Mouse (Mus musculus) brain, embryonic 18.5 days (tissue): ENCODE results near the gene Adora2a.
"Not testable (repeated sequence)": the region's sequence is repeated elsewhere in the genome, so short reads cannot be mapped to it uniquely, and the experiment has no call there.

Experiments used
- DNase-seq: peaks from one replicate; pipeline ENCODE4 v3.0.0-alpha.2; 2012; ENCODE audit warnings: low read depth, low spot score

Gene Adora2a

DNA sequence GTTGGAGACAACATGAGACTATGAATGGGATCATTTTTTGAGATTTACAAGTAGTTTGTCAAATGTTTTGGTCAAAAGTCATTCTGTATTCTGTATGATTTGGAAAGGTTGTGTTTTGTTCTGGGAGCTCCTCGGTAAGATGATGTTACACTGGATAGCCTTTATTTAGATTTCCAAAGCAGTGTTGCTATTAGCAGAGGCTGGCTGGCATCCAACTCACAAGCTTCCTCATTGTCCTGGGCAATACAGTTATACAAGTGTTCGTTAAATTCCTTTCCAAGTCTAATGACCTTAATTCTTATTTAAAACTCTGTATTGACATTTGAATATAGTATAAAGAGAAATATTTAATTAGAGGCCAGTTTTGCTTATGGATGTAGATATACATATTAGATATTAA lies 28.6 kb downstream of the Adora2a start:
- DNase-seq, result no peak

DNA sequence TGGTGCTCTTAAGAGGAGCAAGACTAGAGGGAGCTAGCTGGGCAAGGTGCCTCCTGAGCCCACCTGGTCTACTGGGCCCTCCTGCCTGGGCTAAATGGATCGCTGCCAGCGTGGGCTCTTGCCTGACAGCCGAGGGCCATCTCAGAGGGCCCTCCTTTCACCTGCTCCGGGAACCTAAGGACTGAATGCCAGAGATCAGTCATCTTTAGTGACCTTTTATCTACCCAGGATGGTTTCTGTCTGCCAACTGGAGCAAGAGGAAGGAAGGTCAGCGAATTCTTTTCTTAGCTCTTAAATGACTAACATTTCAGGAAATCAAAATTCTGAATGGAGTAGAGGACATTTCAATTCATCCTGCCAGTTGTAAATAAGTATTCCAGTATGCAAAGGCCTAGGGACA lies 33.9 kb downstream of the Adora2a start:
- no peak for DNase-seq

DNA sequence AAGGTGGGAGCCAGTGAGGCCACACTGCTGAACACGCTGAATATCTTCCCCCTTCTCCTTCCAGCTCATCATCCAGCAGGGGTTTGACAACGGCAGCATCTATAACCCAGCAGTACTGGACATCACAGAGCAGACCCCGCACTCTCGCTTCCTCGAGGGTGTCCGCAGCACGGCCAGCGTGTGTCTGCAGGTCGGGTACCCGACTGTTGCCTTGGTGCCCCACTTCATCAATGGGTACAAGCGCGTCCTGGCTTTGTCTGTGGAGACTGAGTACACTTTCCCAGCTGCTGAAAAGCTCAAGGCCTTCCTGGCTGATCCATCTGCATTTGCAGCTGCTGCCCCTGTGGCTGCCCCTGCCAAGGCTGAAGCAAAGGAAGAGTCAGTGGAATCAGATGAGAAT lies 35.9 kb downstream of the Adora2a start:
- DNase-seq, result no peak

DNA sequence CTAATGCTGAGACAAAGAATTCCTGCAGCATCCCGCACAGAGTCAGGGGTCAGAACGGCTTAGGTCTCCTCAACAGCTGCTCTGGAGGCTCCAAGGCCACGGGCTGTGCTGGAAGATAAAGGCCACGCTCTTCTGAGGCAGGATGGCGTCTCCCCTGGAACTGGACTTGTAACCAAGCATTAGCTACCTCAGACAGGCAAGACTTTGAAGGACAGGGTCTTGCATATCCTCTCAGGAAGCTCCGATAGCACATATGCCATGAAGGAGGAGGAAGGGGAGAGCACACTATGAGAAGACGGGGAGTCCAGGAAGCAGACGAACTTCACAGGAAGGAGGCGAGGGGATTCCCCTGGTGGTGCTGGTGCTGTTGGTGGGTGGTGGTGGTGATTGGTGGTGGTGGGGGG lies 37.2 kb downstream of the Adora2a start:
- DNase-seq, result not testable (repeated sequence)

DNA sequence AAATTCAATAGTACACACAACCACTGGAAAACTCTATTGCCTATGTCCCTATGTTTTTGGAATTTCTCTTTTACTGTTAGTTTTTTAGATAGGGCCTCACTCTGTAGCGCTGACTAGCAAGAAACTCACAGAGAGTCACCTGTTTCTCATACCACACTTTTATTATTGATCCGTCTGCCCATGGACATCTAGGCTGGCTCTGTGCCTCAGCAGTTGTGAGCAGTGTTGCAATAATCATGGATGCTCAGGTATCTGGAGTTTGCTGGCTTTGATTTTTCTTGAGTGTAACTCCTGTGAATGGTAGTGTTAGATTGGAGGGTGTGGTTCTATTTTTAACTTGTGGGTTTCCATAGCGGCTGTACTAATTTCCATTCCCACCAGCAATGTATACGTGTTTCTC lies 38.7 kb downstream of the Adora2a start:
- no peak for DNase-seq

DNA sequence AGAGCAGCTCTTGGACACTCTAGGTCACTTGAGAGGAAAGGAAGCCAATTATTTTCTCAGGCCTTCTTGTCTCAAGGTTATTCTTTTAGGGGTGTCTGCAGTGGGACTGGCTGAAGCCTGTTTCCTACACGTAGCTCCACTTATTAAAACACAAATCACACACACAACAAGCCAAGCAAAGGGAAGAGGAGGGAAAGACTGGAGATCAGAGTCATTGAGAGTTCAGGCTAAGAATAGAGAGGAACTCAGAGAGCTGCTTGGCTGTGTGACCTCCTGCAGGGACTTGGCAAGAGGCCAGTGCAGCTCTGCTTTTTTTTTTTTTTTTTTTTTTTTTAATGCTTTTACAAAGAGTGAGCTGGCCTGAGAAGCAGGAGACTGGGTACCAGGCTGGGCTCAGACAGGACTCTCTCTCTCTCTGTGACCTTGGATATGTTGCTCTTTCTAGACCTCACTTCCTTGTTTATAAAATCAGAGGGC lies 47.6 kb downstream of the Adora2a start:
- DNase-seq, result peak; percentile 16

DNA sequence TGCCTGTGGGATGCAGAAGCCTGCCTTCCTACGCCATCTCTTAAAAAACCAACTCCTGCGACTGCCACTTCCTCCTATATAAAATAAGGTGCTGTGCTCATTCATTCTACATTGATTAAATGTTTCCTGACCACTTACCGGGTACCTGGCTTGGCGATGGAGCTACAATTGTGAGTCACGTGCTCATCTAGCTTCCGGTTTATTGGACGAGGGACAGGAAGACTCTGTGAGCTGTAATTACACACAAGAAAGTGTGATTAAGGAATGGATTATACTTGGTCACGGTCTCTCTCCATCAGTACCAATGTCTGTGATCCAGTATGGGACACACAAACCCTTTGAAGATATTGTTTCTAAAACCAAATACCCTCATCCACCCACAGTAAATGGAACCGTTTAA lies 48.1 kb downstream of the Adora2a start:
- DNase-seq, result no peak

DNA sequence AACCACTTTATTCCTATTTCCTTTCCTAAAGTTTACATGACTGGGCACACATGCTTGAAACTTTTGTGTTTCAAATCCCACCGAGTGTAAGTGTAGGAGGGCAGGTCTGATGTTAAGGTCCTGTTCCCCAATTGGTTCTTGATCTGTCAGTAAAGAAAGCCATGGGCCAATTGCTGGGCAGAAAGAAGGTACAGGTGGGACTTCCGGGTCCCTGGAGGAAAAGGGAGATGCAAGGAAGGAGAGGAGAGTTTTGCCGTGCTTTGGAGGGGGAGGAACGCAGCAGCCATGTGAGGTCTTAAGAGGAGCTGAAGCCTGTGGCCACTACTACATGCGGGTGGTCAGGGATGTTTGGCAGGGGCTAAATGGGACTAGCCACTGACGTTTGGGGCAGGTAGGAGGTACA lies 48.6 kb downstream of the Adora2a start:
- DNase-seq, result no peak

DNA sequence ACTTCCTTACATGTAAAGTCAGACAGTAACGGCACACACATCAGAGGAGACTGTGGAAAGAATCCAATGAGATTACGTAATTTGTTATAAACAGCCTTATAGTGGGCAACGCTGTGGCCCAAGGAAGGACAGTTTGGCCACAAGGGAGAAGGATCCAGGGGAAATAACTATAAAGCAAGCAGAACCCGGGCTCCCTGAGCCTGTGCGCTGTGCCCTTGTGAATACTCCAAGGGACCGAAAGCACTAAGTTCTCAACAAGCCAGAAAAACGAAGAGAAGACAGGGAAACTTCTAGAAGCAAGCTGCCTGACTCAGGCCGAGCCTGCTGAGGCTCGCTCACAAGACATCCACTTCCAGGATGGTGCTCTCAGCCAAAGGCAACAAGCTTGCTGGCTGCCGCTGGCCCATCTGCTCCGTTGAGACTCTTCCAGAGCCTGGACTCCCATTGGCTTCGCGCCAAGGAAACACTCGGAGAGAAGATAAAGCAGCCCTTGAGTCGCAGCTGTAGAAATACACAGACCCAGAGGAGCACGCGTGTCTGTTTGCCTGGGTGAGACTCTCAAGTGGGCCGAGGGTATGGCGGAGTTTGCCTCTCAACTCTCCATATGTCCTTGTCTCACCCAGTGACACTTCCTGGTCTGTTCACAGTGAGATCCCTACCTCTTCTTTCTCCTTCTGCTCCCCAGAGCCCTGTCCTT lies 57.1 kb downstream of the Adora2a start:
- not testable (repeated sequence) for DNase-seq

DNA sequence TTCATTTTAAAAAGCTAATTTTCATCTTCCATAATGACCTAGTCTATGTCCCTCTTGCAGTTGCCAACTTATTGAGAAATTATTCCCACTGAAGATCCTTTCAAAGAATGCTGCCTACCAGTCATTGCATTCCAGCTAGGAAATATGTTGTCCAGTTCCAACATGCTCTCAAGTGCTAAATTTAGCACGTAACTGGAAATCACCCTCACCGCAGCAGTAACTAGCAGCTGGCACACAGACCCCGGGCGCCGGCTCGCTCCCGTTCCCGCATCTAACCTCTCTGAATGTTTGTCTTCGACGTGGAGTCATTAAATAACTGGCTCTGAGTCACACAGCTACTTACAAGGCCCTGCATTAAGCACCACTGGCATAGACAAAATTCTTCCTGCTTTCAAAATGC lies 62.0 kb downstream of the Adora2a start:
- no peak for DNase-seq
